ENCODE assay signal across 8 mouse cellular contexts in the genomic region with DNA sequence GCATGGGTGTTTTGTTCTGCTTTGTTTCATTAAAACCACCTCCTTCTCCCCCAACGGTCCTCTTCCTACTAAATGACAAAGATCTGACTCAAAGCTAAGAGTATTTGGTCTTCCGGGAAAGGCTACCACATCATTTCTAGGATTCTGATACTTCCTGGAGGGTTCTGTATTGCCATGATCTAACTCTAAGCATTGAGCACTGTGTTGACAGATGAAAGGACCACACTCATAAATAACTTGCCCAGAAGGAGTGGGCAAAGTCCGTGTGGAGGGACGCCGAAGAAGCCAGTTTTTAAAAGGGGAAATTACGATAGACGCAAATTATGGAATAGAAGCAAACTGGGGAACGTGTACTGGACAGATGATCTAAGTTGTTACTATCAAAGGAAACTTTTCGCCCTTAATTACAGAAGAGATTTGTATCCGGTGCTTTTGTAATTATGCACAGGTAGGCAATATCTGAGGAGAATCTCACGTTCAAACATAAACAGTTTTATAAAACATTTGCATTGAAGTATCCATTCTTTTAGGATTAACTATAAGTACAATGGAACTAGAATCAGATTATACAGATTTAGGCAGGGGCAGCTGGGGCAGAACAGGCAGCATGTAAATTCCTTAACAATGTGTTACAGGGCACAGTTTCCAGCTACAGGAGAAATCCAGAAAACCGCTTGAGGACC. TPM values are rescaled to one million over a fixed set of nuclear protein-coding genes. Genes with fewer than 3 reads are reported as not detected.
A peak's percentile ranks its signal among the peaks of the same experiment; 100 is the strongest.
DNase-seq lines count a peak whose midpoint lies in the region; ATAC-seq and TF ChIP-seq lines count a peak whose summit lies in the region.

No protein-coding gene starts in this region.

- WGBS in kidney, embryonic 16.5 days, result 1% methylated on average over 12 of the region's 12 CpGs
- WGBS in heart, postnatal 0 days, result 5% methylated on average over 12 of the region's 12 CpGs
- WGBS in midbrain, embryonic 10.5 days, result 14% methylated on average over 12 of the region's 12 CpGs

- TF ChIP-seq CTCF in heart, postnatal 0 days (IDR thresholded peaks at IDR 0.05; ENCODE audit: low read depth), result no peak

- peak overlapping the region; percentile 93 for H3K4me2 ChIP-seq in kidney, embryonic 16.5 days (replicated peaks; ENCODE audit: low read depth, low read length)
- H3K4me2 ChIP-seq in heart, postnatal 0 days (ENCODE audit: low read depth, low read length), result peak overlapping the region; percentile 99

- no peaks in the 10 kb centered on the region for H3K36me3 ChIP-seq in kidney, embryonic 16.5 days (ENCODE audit: insufficient read depth, low read length)
- H3K36me3 ChIP-seq in heart, postnatal 0 days (replicated peaks; ENCODE audit: control insufficient read depth, insufficient read depth, low read length), result no peaks in the 10 kb centered on the region
- no peaks in the 10 kb centered on the region for H3K36me3 ChIP-seq in midbrain, embryonic 10.5 days

- peak overlapping the region; percentile 76 for H3K4me3 ChIP-seq in kidney, embryonic 16.5 days (ENCODE audit: low read length)
- peak overlapping the region; percentile 93 for H3K4me3 ChIP-seq in heart, postnatal 0 days (ENCODE audit: low read depth, low read length)
- H3K4me3 ChIP-seq in midbrain, embryonic 10.5 days, result peak overlapping the region; percentile 88

- peaks cover 20% of the 10 kb centered on the region for H3K4me1 ChIP-seq in kidney, embryonic 16.5 days (ENCODE audit: insufficient read depth, low read length)
- peaks cover 3% of the 10 kb centered on the region; the same call in 1 of the 2 replicates for H3K4me1 ChIP-seq in heart, postnatal 0 days (ENCODE audit: control insufficient read depth, insufficient read depth)
- H3K4me1 ChIP-seq in midbrain, embryonic 10.5 days, result peaks cover 17% of the 10 kb centered on the region

- DNase-seq in kidney, adult 18-20 months, result no peak
- peak; percentile 30 for DNase-seq in heart, postnatal 0 days (ENCODE audit: low spot score)
- no peak for DNase-seq in midbrain, embryonic 10.5 days (ENCODE audit: low spot score)
- no peak for DNase-seq in frontal cortex, postnatal 10 days (ENCODE audit: low spot score in 2 of 2)
- DNase-seq in layer of hippocampus, postnatal 25 days (ENCODE audit: extremely low spot score in 1 of 2, low spot score in 1 of 2), result no peak
- no peak for DNase-seq in thymus, postnatal 25 days

- ATAC-seq in kidney, embryonic 16.5 days (ENCODE audit: low FRiP score, low TSS enrichment), result no peak
- ATAC-seq in activated CD4-positive, CD25-positive, alpha-beta regulatory T cell, adult 4 months, result peak; percentile 15
- ATAC-seq in heart, postnatal 0 days (ENCODE audit: insufficient read depth, low read depth), result no peak

- peak overlapping the region; percentile 94 for H3K27ac ChIP-seq in kidney, embryonic 16.5 days (ENCODE audit: low read length)
- H3K27ac ChIP-seq in heart, postnatal 0 days (ENCODE audit: low read depth), result peak overlapping the region; percentile 99
- H3K27ac ChIP-seq in midbrain, embryonic 10.5 days (replicated peaks), result peak overlapping the region; percentile 98

- H3K27me3 ChIP-seq in kidney, embryonic 16.5 days (ENCODE audit: insufficient read depth, low read length), result no peaks in the 10 kb centered on the region
- no peaks in the 10 kb centered on the region for H3K27me3 ChIP-seq in heart, postnatal 0 days (ENCODE audit: control insufficient read depth, insufficient read depth, low read length)
- H3K27me3 ChIP-seq in midbrain, embryonic 10.5 days (ENCODE audit: low read depth, poor library complexity, severe bottlenecking), result 0 out of 2 replicates have a peak, but pooled peaks cover 4% of the 10 kb centered on the region

- no peak for TF ChIP-seq EP300 in heart, postnatal 0 days (IDR thresholded peaks at IDR 0.05; ENCODE audit: low read depth)

- no peaks in the 10 kb centered on the region for H3K9me3 ChIP-seq in kidney, embryonic 16.5 days (ENCODE audit: low read length)
- H3K9me3 ChIP-seq in heart, postnatal 0 days (replicated peaks; ENCODE audit: control insufficient read depth, low read length), result 0 out of 2 replicates have a peak, but pooled peaks cover 4% of the 10 kb centered on the region
- H3K9me3 ChIP-seq in midbrain, embryonic 10.5 days (replicated peaks), result no peaks in the 10 kb centered on the region

- H3K9ac ChIP-seq in kidney, embryonic 16.5 days (replicated peaks; ENCODE audit: low read length), result peak overlapping the region; percentile 88
- H3K9ac ChIP-seq in heart, postnatal 0 days (replicated peaks; ENCODE audit: low read depth, low read length), result peak overlapping the region; percentile 94

RNA-seq across cellular contexts. Expression of gene Rap1gds1, which starts 1.1 kb away (rescaled TPM):
- 60.1 and 62.8 TPM in 2 replicates for polyA plus RNA-seq in kidney, embryonic 16.5 days (2015; fragmentation: Nextera tagmentation; extraction: Ambion mirVana)
- 10 to 100 TPM; 72.4 to 73.6 TPM for polyA plus RNA-seq in activated CD4-positive, CD25-positive, alpha-beta regulatory T cell, adult 4 months (2017; shearing (Covaris generic))
- total RNA-seq in heart, postnatal 0 days (2014; rRNA removed; ENCODE audit: low replicate concordance), result 39.1 and 47.9 TPM in 2 replicates
- polyA plus RNA-seq in heart, postnatal 0 days (2015; fragmentation: Nextera tagmentation; extraction: Ambion mirVana), result 32.0 and 32.2 TPM in 2 replicates
- 58.4 and 60.9 TPM in 2 replicates for polyA plus RNA-seq in midbrain, embryonic 10.5 days (2016; fragmentation: Nextera tagmentation; extraction: Ambion mirVana)
- total RNA-seq in layer of hippocampus, postnatal 25 days (2021), result 100 to 1,000 TPM; 219 to 233 TPM
